Mouse (Mus musculus) brain, embryonic 14.5 days (tissue): Measurements from ENCODE around the gene Hic1.

Source experiments
- CTCF ChIP-seq: fragments of 200-500 bp; IDR thresholded peaks from 2 replicates; pipeline ENCODE4 v1.5.1; 2012; ENCODE audit warnings: inconsistent platforms, mild to moderate bottlenecking, moderate library complexity, borderline replicate concordance; ENCODE audit not compliant: insufficient read depth, insufficient read length; ENCODE audit errors: extremely low read depth
- POLR2A ChIP-seq: fragments of 200-500 bp; IDR thresholded peaks from 2 replicates; pipeline ENCODE4 v1.6.1; 2012; ENCODE audit warnings: mild to moderate bottlenecking, inconsistent platforms, borderline replicate concordance; ENCODE audit not compliant: poor library complexity, insufficient read depth, insufficient read length, severe bottlenecking; ENCODE audit errors: extremely low read depth

DNA sequence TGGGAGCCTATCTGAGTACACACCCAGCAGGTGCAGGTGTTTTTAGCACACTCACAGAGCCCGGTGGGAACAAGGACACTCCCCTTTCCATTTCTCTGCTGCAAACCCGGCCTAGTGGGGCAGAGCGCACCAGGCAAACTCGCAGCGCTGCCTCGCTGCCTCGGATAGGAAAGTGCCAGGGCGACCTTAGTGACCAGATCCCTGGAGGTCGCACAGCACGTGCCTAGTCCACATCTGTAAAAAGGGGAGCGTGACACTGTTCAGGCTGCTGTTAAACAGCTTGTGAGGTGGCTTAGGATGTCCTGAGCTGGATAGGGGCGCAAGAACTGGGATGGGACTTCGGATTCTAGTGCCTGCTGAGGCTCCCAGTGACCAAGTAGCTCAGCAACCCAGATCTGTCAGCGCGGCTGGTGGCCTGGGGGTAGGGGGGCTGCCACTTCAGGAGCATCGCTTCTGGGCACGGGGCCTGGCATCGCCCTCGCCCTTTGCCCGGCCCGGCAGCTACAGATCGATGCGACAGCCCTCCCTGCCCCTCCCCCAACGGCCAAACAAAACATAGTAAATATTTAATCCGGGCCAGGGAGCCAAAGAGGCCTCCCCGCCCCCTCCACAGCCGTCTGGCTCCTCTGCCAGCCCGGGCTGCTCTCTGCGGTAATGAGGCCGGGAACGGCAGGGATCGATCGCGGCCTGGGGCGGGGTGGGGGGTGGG, 44.2 kb upstream of the Hic1 start:
- TF ChIP-seq CTCF (no peak), POLR2A (no peak)
